Mouse (Mus musculus): ENCODE data around the gene Prkrip1. TPM values are rescaled to one million over a fixed set of nuclear protein-coding genes. Genes with fewer than 3 reads are reported as not detected.

The Prkrip1 gene
- polyA plus RNA-seq, 1 experiment from 2014 or later = 63.9 TPM

DNA sequence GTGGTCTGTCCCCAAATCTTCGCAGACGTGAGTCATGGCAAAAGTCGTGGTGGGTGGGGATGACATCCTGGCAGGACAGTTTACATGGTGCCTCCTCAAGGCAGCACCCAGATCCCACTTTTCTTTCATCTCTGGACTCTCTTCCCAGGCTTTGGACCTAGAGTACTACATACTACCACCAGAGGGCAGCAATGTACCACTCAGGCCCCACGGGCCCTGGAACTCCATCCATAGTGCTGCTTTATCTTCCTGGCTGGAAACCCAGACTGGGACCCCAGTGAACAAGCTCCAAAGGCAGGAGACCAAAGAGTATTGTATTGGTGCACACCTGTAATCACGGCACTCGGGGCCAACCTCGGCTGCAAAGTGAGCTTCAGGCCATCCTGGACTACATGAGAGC is 3.1 kb upstream of the Prkrip1 start:
- peak; percentile 19; the same call in 1 of the 2 replicates for ATAC-seq (ENCODE audit: low FRiP score)
- Histone ChIP-seq H3K4me2 (no peak overlapping the region), H3K9ac (replicated peaks) (no peak overlapping the region), H3K27ac (replicated peaks) (no peak overlapping the region), H3K4me1 (peaks cover 16% of the 10 kb centered on the region), H3K27me3 (replicated peaks) (no peaks in the 10 kb centered on the region), H3K36me3 (peaks cover 4% of the 10 kb centered on the region), H3K4me3 (replicated peaks) (no peak overlapping the region), H3K9me3 (replicated peaks) (no peaks in the 10 kb centered on the region)
- WGBS = 33% methylated on average over 7 of the region's 7 CpGs

DNA sequence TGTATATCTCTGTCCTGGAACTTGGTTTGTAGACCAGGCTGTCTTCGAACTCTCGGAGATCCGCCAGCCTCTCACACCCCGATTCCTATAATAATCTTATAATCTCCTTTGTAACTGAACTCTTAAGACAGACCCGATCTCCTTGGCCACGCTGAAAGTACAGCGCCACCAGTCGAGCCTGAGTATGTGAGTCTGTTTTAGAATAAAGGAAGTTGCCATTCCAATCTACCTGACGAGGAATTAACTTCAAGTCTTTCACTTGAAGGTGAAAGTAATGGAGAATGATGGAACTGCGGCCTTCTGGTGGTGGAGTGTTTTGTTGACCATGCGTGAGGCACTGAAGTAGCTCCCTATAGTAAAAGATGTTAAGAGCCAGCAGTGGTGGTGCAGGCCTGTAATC is 763 bp upstream of the Prkrip1 start:
- Histone ChIP-seq H3K27ac (replicated peaks) (peak overlapping the region; percentile 87; the same call in 1 of the 2 replicates), H3K36me3 (peaks cover 28% of the 10 kb centered on the region), H3K4me3 (replicated peaks) (peak overlapping the region; percentile 92), H3K4me2 (peak overlapping the region; percentile 90), H3K9me3 (replicated peaks) (no peaks in the 10 kb centered on the region), H3K9ac (replicated peaks) (peak overlapping the region; percentile 93), H3K27me3 (replicated peaks) (no peaks in the 10 kb centered on the region), H3K4me1 (peaks cover 16% of the 10 kb centered on the region)
- ATAC-seq (ENCODE audit: low FRiP score) = no peak
- WGBS = 30% methylated on average over 11 of the region's 11 CpGs

GRCm38 (mm10) chr5:136191870-136192269 is 6.9 kb downstream of the Prkrip1 start:
- ATAC-seq (ENCODE audit: low FRiP score) = no peak
- H3K4me2 ChIP-seq = no peak overlapping the region
- H3K36me3 ChIP-seq = peaks cover 86% of the 10 kb centered on the region
- no peak overlapping the region for H3K4me3 ChIP-seq (replicated peaks)
- WGBS = 88% methylated on average over 7 of the region's 7 CpGs
- H3K9me3 ChIP-seq (replicated peaks) = no peaks in the 10 kb centered on the region
- no peaks in the 10 kb centered on the region for H3K27me3 ChIP-seq (replicated peaks)
- no peak overlapping the region for H3K9ac ChIP-seq (replicated peaks)
- no peak overlapping the region for H3K27ac ChIP-seq (replicated peaks)
- H3K4me1 ChIP-seq = no peaks in the 10 kb centered on the region

DNA sequence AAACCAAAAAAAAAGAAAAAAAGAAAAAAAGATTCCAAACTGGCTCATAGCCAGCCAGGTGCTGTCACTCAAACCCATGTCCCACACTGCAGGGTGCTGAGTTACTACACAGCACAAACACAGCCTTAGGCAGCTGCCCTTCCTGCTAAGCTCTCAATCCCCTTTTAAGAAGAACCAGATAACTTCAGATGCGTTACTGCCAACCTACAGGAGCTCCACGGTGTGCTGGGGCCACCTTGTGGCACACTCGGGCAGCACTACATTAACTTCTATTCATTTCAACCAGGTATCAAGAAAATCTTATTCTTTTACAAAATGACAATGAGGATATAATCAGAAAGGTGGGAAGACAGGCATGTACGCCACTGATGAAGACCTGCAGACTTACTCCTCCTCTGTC is 12.0 kb downstream of the Prkrip1 start:
- no peak for ATAC-seq (ENCODE audit: low FRiP score)
- H3K9ac ChIP-seq (replicated peaks) = no peak overlapping the region
- H3K27ac ChIP-seq (replicated peaks) = no peak overlapping the region
- H3K27me3 ChIP-seq (replicated peaks) = no peaks in the 10 kb centered on the region
- no peak overlapping the region for H3K4me3 ChIP-seq (replicated peaks)
- 46% methylated on average over 4 of the region's 4 CpGs for WGBS
- no peak overlapping the region for H3K4me2 ChIP-seq
- peaks cover 63% of the 10 kb centered on the region for H3K36me3 ChIP-seq
- no peaks in the 10 kb centered on the region for H3K9me3 ChIP-seq (replicated peaks)
- H3K4me1 ChIP-seq = no peaks in the 10 kb centered on the region

GRCm38 (mm10) chr5:136183766-136184165 is 15.0 kb downstream of the Prkrip1 start:
- H3K4me2 ChIP-seq = no peak overlapping the region
- WGBS = 92% methylated on average over 7 of the region's 7 CpGs
- no peaks in the 10 kb centered on the region for H3K27me3 ChIP-seq (replicated peaks)
- H3K4me1 ChIP-seq = no peaks in the 10 kb centered on the region
- H3K4me3 ChIP-seq (replicated peaks) = no peak overlapping the region
- no peak for ATAC-seq (ENCODE audit: low FRiP score)
- no peak overlapping the region for H3K27ac ChIP-seq (replicated peaks)
- H3K36me3 ChIP-seq = peaks cover 68% of the 10 kb centered on the region
- no peak overlapping the region for H3K9ac ChIP-seq (replicated peaks)
- H3K9me3 ChIP-seq (replicated peaks) = no peaks in the 10 kb centered on the region

DNA sequence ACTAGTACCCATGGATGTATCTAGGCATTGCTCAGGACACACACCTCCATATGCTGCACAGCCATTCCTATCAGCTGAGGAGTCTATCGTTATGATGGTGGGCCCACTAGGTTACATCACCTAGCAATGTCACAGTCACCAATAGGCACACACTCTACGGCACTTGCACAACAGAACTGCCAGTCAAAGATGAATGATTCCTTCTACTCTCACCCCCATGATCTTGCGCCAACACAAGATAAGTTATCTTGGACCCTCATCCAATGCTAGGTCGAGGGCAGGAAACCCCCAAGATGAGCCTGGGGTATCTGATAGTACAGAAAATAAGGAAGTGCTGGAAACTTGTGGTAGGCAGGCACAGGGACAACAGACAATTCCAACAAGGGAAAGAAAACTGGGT is 15.9 kb downstream of the Prkrip1 start:
- H3K27me3 ChIP-seq (replicated peaks) = no peaks in the 10 kb centered on the region
- H3K27ac ChIP-seq (replicated peaks) = no peak overlapping the region
- H3K9ac ChIP-seq (replicated peaks) = no peak overlapping the region
- 99% methylated on average over 4 of the region's 4 CpGs for WGBS
- no peak overlapping the region for H3K4me3 ChIP-seq (replicated peaks)
- peaks cover 66% of the 10 kb centered on the region for H3K36me3 ChIP-seq
- no peaks in the 10 kb centered on the region for H3K9me3 ChIP-seq (replicated peaks)
- no peaks in the 10 kb centered on the region for H3K4me1 ChIP-seq
- no peak for ATAC-seq (ENCODE audit: low FRiP score)
- no peak overlapping the region for H3K4me2 ChIP-seq

GRCm38 (mm10) chr5:136182049-136182448 is 16.7 kb downstream of the Prkrip1 start:
- Histone ChIP-seq H3K9ac (replicated peaks) (no peak overlapping the region), H3K9me3 (replicated peaks) (no peaks in the 10 kb centered on the region), H3K4me3 (replicated peaks) (no peak overlapping the region), H3K27ac (replicated peaks) (no peak overlapping the region), H3K4me2 (no peak overlapping the region), H3K36me3 (peaks cover 69% of the 10 kb centered on the region), H3K4me1 (no peaks in the 10 kb centered on the region), H3K27me3 (replicated peaks) (no peaks in the 10 kb centered on the region)
- WGBS = 90% methylated on average over 6 of the region's 6 CpGs
- ATAC-seq (ENCODE audit: low FRiP score) = no peak

GRCm38 (mm10) chr5:136181197-136181596 is 17.6 kb downstream of the Prkrip1 start:
- WGBS = 85% methylated on average over 6 of the region's 6 CpGs
- Histone ChIP-seq H3K9ac (replicated peaks) (no peak overlapping the region), H3K36me3 (peaks cover 66% of the 10 kb centered on the region), H3K9me3 (replicated peaks) (no peaks in the 10 kb centered on the region), H3K27ac (replicated peaks) (no peak overlapping the region), H3K4me2 (no peak overlapping the region), H3K4me3 (replicated peaks) (no peak overlapping the region), H3K27me3 (replicated peaks) (no peaks in the 10 kb centered on the region), H3K4me1 (no peaks in the 10 kb centered on the region)
- ATAC-seq (ENCODE audit: low FRiP score) = no peak

DNA sequence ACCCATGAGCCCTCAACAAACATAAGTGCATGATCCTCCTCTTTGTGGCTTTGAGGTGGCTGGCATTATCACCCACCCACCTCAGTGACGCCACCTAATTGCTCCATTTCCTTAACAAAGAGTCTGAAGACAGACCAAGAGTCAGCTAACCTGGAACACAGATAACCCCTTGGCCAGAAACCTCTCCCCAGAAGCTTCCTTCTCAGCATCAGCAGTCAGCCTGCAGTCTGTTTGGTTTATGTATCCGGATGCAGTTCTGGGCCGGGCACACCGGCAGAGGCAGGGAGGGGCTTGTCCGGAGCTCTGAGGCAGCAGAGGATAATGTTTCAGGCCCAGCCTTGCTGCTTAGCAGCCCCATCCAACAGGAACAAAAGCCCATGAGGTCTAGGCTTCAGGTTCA is 19.2 kb downstream of the Prkrip1 start:
- ATAC-seq (ENCODE audit: low FRiP score) = no peak
- no peak overlapping the region for H3K9ac ChIP-seq (replicated peaks)
- H3K9me3 ChIP-seq (replicated peaks) = no peaks in the 10 kb centered on the region
- no peaks in the 10 kb centered on the region for H3K4me1 ChIP-seq
- WGBS = 78% methylated on average over 5 of the region's 5 CpGs
- H3K36me3 ChIP-seq = peaks cover 59% of the 10 kb centered on the region
- no peaks in the 10 kb centered on the region for H3K27me3 ChIP-seq (replicated peaks)
- no peak overlapping the region for H3K27ac ChIP-seq (replicated peaks)
- no peak overlapping the region for H3K4me2 ChIP-seq
- no peak overlapping the region for H3K4me3 ChIP-seq (replicated peaks)

DNA sequence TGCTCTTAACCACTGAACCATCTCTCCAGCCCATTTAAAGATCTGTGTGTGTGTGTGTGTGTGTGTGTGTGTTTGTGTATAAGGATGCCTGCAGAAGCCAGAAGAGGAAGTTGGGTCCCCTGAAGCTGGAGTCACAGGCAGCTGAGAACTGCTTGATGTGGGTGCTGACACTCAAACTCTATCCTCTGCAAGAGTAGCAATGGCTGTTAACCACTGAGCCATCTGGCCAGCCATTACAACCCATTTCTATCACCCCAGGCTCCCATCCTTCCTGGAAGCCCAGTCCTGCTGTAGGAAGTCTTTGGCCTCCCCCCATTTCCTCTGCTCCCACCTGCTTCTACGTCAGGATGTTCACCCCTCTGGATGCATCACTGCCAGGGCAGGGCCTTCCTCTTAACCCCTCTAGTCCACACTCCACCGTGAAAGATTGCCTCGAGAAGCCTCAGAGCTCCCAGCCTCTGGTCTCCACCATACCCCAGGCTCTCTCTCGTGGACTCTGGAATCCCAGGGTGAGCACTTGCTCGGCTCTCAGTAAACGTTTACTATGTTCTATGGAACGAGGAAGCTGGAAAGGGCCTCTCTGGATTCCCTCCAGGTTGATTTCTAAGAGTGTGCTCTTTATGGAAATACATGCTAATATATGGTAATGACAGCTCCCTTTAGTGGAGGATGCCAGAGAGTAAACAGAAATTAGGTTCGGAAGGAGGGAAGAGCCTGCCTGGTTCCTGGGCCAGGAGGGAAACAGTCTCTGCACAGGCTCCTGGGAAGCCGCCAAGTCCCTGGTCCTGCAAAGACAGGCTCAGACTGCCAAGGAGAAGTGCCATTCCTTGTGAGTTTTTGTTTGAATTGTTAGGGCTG is 24.9 kb downstream of the Prkrip1 start:
- Histone ChIP-seq H3K36me3 (peaks cover 14% of the 10 kb centered on the region), H3K4me1 (peaks cover 26% of the 10 kb centered on the region), H3K9me3 (replicated peaks) (no peaks in the 10 kb centered on the region), H3K9ac (replicated peaks) (no peak overlapping the region), H3K27ac (replicated peaks) (peak overlapping the region; percentile 56; the same call in 1 of the 2 replicates), H3K4me2 (no peak overlapping the region), H3K4me3 (replicated peaks) (no peak overlapping the region), H3K27me3 (replicated peaks) (no peaks in the 10 kb centered on the region)
- WGBS = 32% methylated on average over 9 of the region's 9 CpGs
- ATAC-seq (ENCODE audit: low FRiP score) = no peak

DNA sequence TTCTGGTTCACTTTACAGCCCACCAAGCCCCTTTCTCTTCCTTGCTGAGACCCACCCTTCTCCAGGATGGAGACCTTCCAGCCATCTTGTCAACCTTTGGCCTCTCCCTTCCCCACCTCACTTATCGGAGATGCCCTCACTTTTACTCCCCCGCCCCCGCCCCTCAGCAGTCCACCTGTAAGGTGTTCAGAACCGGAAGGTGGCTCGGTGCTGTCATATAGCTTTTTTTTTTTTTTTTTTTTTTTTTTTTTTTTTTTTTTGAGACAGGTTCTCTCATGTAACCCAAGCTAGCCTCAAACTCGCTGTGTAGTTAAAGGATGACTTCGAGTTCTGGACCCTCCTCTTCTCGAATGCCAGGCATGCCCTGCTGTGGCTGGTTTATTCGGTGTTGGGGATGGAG is 25.8 kb downstream of the Prkrip1 start:
- H3K9ac ChIP-seq (replicated peaks) = no peak overlapping the region
- H3K36me3 ChIP-seq = peaks cover 12% of the 10 kb centered on the region
- H3K9me3 ChIP-seq (replicated peaks) = no peaks in the 10 kb centered on the region
- WGBS = 86% methylated on average over 9 of the region's 9 CpGs
- H3K4me1 ChIP-seq = peaks cover 28% of the 10 kb centered on the region
- no peak for ATAC-seq (ENCODE audit: low FRiP score)
- H3K27ac ChIP-seq (replicated peaks) = no peak overlapping the region
- no peaks in the 10 kb centered on the region for H3K27me3 ChIP-seq (replicated peaks)
- H3K4me2 ChIP-seq = no peak overlapping the region
- H3K4me3 ChIP-seq (replicated peaks) = no peak overlapping the region
